Mouse (Mus musculus) gastrocnemius, adult 8-10 months (tissue): ENCODE measurements at regions not wholly inside any gene's neighbourhood (a gene's known extent, or its start where the extent isn't known, plus 50 kb on each side); places are given as distances from the start of the nearest gene placed in this dataset.

Source experiments
- DNase-seq, 2 experiments: peaks; one replicate each; pipeline ENCODE4 v3.0.0; 2022; ENCODE audit warnings: low spot score in 2 of 2

GRCm38 (mm10) chr2:166357824-166358223 lies 202.4 kb upstream of the Sulf2 start:
- peak; percentile 31 to 33 for DNase-seq

GRCm38 (mm10) chr2:166355944-166356343 lies 200.5 kb upstream of the Sulf2 start:
- DNase-seq = no peak

GRCm38 (mm10) chr2:166355446-166355845 lies 200.0 kb upstream of the Sulf2 start:
- DNase-seq = no peak

GRCm38 (mm10) chr2:166354391-166354790 lies 198.9 kb upstream of the Sulf2 start:
- DNase-seq = no peak

- DNase-seq = peak in 1 of 2 experiments; percentile 40
Observed at GRCm38 (mm10) chr2:166353447-166354111, 198.1 kb upstream of the Sulf2 start.

GRCm38 (mm10) chr2:166351984-166352383 lies 196.5 kb upstream of the Sulf2 start:
- no peak for DNase-seq

- DNase-seq = no peak
Observed at GRCm38 (mm10) chr2:166351581-166351980, 196.1 kb upstream of the Sulf2 start.

- DNase-seq = no peak
Observed at GRCm38 (mm10) chr2:166348654-166349053, 193.2 kb upstream of the Sulf2 start.

- DNase-seq = no peak
Observed at GRCm38 (mm10) chr2:166346421-166347182, 191.1 kb upstream of the Sulf2 start.

GRCm38 (mm10) chr2:166343551-166344340 lies 188.3 kb upstream of the Sulf2 start:
- DNase-seq = no peak

GRCm38 (mm10) chr2:166342407-166342806 lies 186.9 kb upstream of the Sulf2 start:
- DNase-seq = peak; percentile 64 to 73

- no peak for DNase-seq
Observed at GRCm38 (mm10) chr2:166340196-166340595, 184.7 kb upstream of the Sulf2 start.

GRCm38 (mm10) chr2:166339427-166339826 lies 184.0 kb upstream of the Sulf2 start:
- DNase-seq = no peak

- no peak for DNase-seq
Observed at GRCm38 (mm10) chr2:166338396-166339085, 183.1 kb upstream of the Sulf2 start.

- DNase-seq = no peak
Observed at GRCm38 (mm10) chr2:166337666-166338065, 182.2 kb upstream of the Sulf2 start.

- DNase-seq = peak; percentile 59 to 73
Observed at GRCm38 (mm10) chr2:166335702-166336101, 180.2 kb upstream of the Sulf2 start.

- DNase-seq = no peak
Observed at GRCm38 (mm10) chr2:166334559-166334958, 179.1 kb upstream of the Sulf2 start.

GRCm38 (mm10) chr2:166333818-166334217 lies 178.4 kb upstream of the Sulf2 start:
- DNase-seq = no peak

- DNase-seq = no peak
Observed at GRCm38 (mm10) chr2:166332748-166333417, 177.4 kb upstream of the Sulf2 start.

GRCm38 (mm10) chr2:166331192-166331591 lies 175.7 kb upstream of the Sulf2 start:
- DNase-seq = no peak

GRCm38 (mm10) chr2:166330364-166330763 lies 174.9 kb upstream of the Sulf2 start:
- no peak for DNase-seq
